ENCODE assay signal across 12 mouse cellular contexts in genomic region chr12:104830283-104830639, GRCm38 (mm10). TPM values are rescaled to one million over a fixed set of nuclear protein-coding genes. Genes with fewer than 3 reads are reported as not detected.
DNase-seq lines count a peak whose midpoint lies in the region; ATAC-seq and TF ChIP-seq lines count a peak whose summit lies in the region.
"Had no signal": no experiment of that assay in that cellular context is flagged by ENCODE, and none has a peak within 500 bp of the region (broad histone marks: within the 10 kb centered on the region; RNA-seq: fewer than 3 reads in every experiment).

No protein-coding gene starts in this region.

- H3K36me3 ChIP-seq in forebrain, embryonic 10.5 days (replicated peaks) = no peaks in the 10 kb centered on the region
- H3K36me3 ChIP-seq in forebrain, embryonic 16.5 days (ENCODE audit: control insufficient read depth, insufficient read depth) = no peaks in the 10 kb centered on the region
- H3K36me3 ChIP-seq in kidney, embryonic 15.5 days = no peaks in the 10 kb centered on the region
- H3K36me3 ChIP-seq in midbrain, embryonic 13.5 days = no peaks in the 10 kb centered on the region
- H3K36me3 ChIP-seq: limb, embryonic 13.5 days had no signal

- DNase-seq in forebrain, embryonic 10.5 days (ENCODE audit: extremely low spot score, low spot score) = no peak
- no peak for DNase-seq in kidney, adult 11 months
- no peak for DNase-seq in lung, adult 18-20 months
- no peak for DNase-seq in spleen, adult 18-20 months
- DNase-seq: cerebellum, adult 18-20 months had no signal

- TF ChIP-seq CTCF in cortical plate, adult 2 months (IDR thresholded peaks at IDR 0.05; ENCODE audit: extremely low read depth, insufficient read depth, low read length) = no peak

- peak overlapping the region; percentile 63 for H3K27ac ChIP-seq in forebrain, embryonic 10.5 days
- no peak overlapping the region for H3K27ac ChIP-seq in forebrain, embryonic 16.5 days (ENCODE audit: low read length)
- peak overlapping the region; percentile 79 for H3K27ac ChIP-seq in kidney, embryonic 15.5 days
- 0 out of 2 replicates have a peak overlapping the region, but pooled peaks have one; percentile 14 for H3K27ac ChIP-seq in cortical plate, adult 2 months (ENCODE audit: insufficient read depth, low read length)
- no peak overlapping the region for H3K27ac ChIP-seq in midbrain, embryonic 13.5 days
- H3K27ac ChIP-seq: limb, embryonic 13.5 days; macrophage had no signal

- no peak overlapping the region for H3K4me2 ChIP-seq in forebrain, embryonic 16.5 days (ENCODE audit: low read length)
- no peak overlapping the region for H3K4me2 ChIP-seq in kidney, embryonic 15.5 days
- H3K4me2 ChIP-seq in midbrain, embryonic 13.5 days (replicated peaks) = no peak overlapping the region
- H3K4me2 ChIP-seq: limb, embryonic 13.5 days had no signal

- no peak overlapping the region for H3K9ac ChIP-seq in forebrain, embryonic 16.5 days (replicated peaks; ENCODE audit: low read depth, low read length)
- no peak overlapping the region for H3K9ac ChIP-seq in kidney, embryonic 15.5 days
- peak overlapping the region; percentile 20; the same call in 1 of the 2 replicates for H3K9ac ChIP-seq in midbrain, embryonic 13.5 days (replicated peaks)
- H3K9ac ChIP-seq: limb, embryonic 13.5 days had no signal

- TF ChIP-seq POLR2A in cortical plate, adult 2 months (IDR thresholded peaks at IDR 0.05; ENCODE audit: extremely low read depth, insufficient read depth, low read length) = no peak

- peaks cover 51% of the 10 kb centered on the region for H3K4me1 ChIP-seq in forebrain, embryonic 10.5 days
- H3K4me1 ChIP-seq in forebrain, embryonic 16.5 days (replicated peaks; ENCODE audit: control insufficient read depth, insufficient read depth, low read length) = peaks cover 7% of the 10 kb centered on the region
- peaks cover 43% of the 10 kb centered on the region for H3K4me1 ChIP-seq in kidney, embryonic 15.5 days
- H3K4me1 ChIP-seq in cortical plate, adult 2 months (ENCODE audit: control insufficient read depth, insufficient read depth, low read length) = peaks cover 3% of the 10 kb centered on the region; the same call in 1 of the 2 replicates
- peaks cover 21% of the 10 kb centered on the region; the same call in 1 of the 2 replicates for H3K4me1 ChIP-seq in midbrain, embryonic 13.5 days (replicated peaks)

- ATAC-seq in forebrain, embryonic 16.5 days = no peak
- no peak for ATAC-seq in kidney, embryonic 15.5 days (replicated peaks; ENCODE audit: low FRiP score)
- peak; percentile 49; the same call in 1 of the 2 replicates for ATAC-seq in midbrain, embryonic 13.5 days
- ATAC-seq: forebrain, embryonic 14.5 days had no signal

- H3K27me3 ChIP-seq in forebrain, embryonic 10.5 days (ENCODE audit: poor library complexity, severe bottlenecking) = 0 out of 2 replicates have a peak, but pooled peaks cover 3% of the 10 kb centered on the region
- no peaks in the 10 kb centered on the region for H3K27me3 ChIP-seq in forebrain, embryonic 16.5 days (replicated peaks; ENCODE audit: control insufficient read depth, insufficient read depth, low read length)
- no peaks in the 10 kb centered on the region for H3K27me3 ChIP-seq in kidney, embryonic 15.5 days
- no peaks in the 10 kb centered on the region; the same call in 1 of the 2 replicates for H3K27me3 ChIP-seq in midbrain, embryonic 13.5 days

- WGBS in forebrain, embryonic 10.5 days = 82% methylated on average over 7 of the region's 7 CpGs
- WGBS in forebrain, embryonic 16.5 days = 73% methylated on average over 7 of the region's 7 CpGs
- 60% methylated on average over 7 of the region's 7 CpGs for WGBS in kidney, embryonic 15.5 days
- WGBS in midbrain, embryonic 13.5 days = 72% methylated on average over 7 of the region's 7 CpGs

- H3K4me3 ChIP-seq in forebrain, embryonic 10.5 days = no peak overlapping the region
- no peak overlapping the region for H3K4me3 ChIP-seq in forebrain, embryonic 16.5 days (replicated peaks; ENCODE audit: low read length)
- no peak overlapping the region for H3K4me3 ChIP-seq in kidney, embryonic 15.5 days (replicated peaks)
- H3K4me3 ChIP-seq in cortical plate, adult 2 months (ENCODE audit: insufficient read depth, low read length) = no peak overlapping the region
- H3K4me3 ChIP-seq in midbrain, embryonic 13.5 days (replicated peaks) = no peak overlapping the region
- H3K4me3 ChIP-seq: limb, embryonic 13.5 days had no signal

- H3K9me3 ChIP-seq in forebrain, embryonic 10.5 days = no peaks in the 10 kb centered on the region
- no peaks in the 10 kb centered on the region for H3K9me3 ChIP-seq in forebrain, embryonic 16.5 days (ENCODE audit: control insufficient read depth, low read length)
- H3K9me3 ChIP-seq in kidney, embryonic 15.5 days (replicated peaks) = no peaks in the 10 kb centered on the region
- H3K9me3 ChIP-seq in midbrain, embryonic 13.5 days = no peaks in the 10 kb centered on the region
- H3K9me3 ChIP-seq: limb, embryonic 13.5 days had no signal

RNA-seq across cellular contexts. Expression of gene Clmn, which starts 34.6 kb away (rescaled TPM):
- polyA plus RNA-seq in forebrain, embryonic 10.5 days (2016; fragmentation: Nextera tagmentation; extraction: Ambion mirVana) = 1.6 and 2.1 TPM in 2 replicates
- 0.71 and 0.84 TPM in 2 replicates for polyA plus RNA-seq in forebrain, embryonic 16.5 days (2015; fragmentation: Nextera tagmentation; extraction: Ambion mirVana)
- 4.9 and 5.5 TPM in 2 replicates for polyA plus RNA-seq in kidney, embryonic 15.5 days (2015; fragmentation: Nextera tagmentation; extraction: Ambion mirVana)
- polyA plus RNA-seq in cortical plate, adult 2 months (2012; rRNA removed) = 20.6 and 21.2 TPM in 2 replicates
- polyA plus RNA-seq in midbrain, embryonic 13.5 days (2015; fragmentation: Nextera tagmentation; extraction: Ambion mirVana) = 0.98 and 1.1 TPM in 2 replicates
- polyA plus RNA-seq: macrophage had no signal

Comparison
In these comparisons a context has a peak if more than half of its experiments do, and no peak if none do; other contexts are left out.
1. H3K27ac ChIP-seq: peak in forebrain, embryonic 10.5 days (single experiment), kidney, embryonic 15.5 days (single experiment) and cortical plate, adult 2 months (single experiment); none in forebrain, embryonic 16.5 days (single experiment) and midbrain, embryonic 13.5 days (single experiment).